Mouse (Mus musculus) midbrain, embryonic 11.5 days (tissue): Measurements from ENCODE around the gene Egfl7. TPM values are rescaled to one million over a fixed set of nuclear protein-coding genes. Genes with fewer than 3 reads are reported as not detected.
A peak's percentile ranks its signal among the peaks of the same experiment; 100 is the strongest.

ENCODE experiments used
- ATAC-seq: fragments of 200-750 bp; cut with Nextera tagmentation; 2 replicates; pipeline ENCODE4 v1.8.0; 2017; ENCODE audit warnings: moderate TSS enrichment, moderate library complexity; ENCODE audit not compliant: low FRiP score
- DNase-seq: peaks from one replicate; pipeline ENCODE4 v3.0.0; 2015; ENCODE audit warnings: low spot score; ENCODE audit errors: missing footprints
- H3K27ac ChIP-seq: fragments of 300-500 bp; sonication (generic); 2 replicates; pipeline ENCODE4 v1.5.1; 2014; ENCODE audit warnings: low read depth, low read length
- H3K27me3 ChIP-seq: fragments of 300-500 bp; sonication (generic); 2 replicates; pipeline ENCODE4 v1.6.1; 2014; ENCODE audit warnings: mild to moderate bottlenecking, low read length, moderate library complexity, mixed read lengths; ENCODE audit not compliant: control insufficient read depth, insufficient read depth
- H3K36me3 ChIP-seq: fragments of 300-500 bp; sonication (generic); 2 replicates; pipeline ENCODE4 v1.6.1; 2014; ENCODE audit warnings: mild to moderate bottlenecking, low read length, moderate library complexity, mixed read lengths; ENCODE audit not compliant: control insufficient read depth, insufficient read depth
- H3K4me1 ChIP-seq: fragments of 300-500 bp; sonication (generic); 2 replicates; pipeline ENCODE4 v1.6.1; 2014; ENCODE audit warnings: low read length; ENCODE audit not compliant: control insufficient read depth, insufficient read depth
- H3K4me2 ChIP-seq: fragments of 300-500 bp; sonication (generic); 2 replicates; pipeline ENCODE4 v1.6.1; 2014; ENCODE audit warnings: mild to moderate bottlenecking, moderate library complexity
- H3K4me3 ChIP-seq: fragments of 300-500 bp; sonication (generic); 2 replicates; pipeline ENCODE4 v1.5.1; 2014; ENCODE audit warnings: low read depth, low read length
- H3K9ac ChIP-seq: fragments of 300-500 bp; sonication (generic); 2 replicates; pipeline ENCODE4 v1.6.1; 2014; ENCODE audit warnings: low read length
- H3K9me3 ChIP-seq: fragments of 300-500 bp; sonication (generic); 2 replicates; pipeline ENCODE4 v1.6.1; 2016; ENCODE audit warnings: low read length; ENCODE audit not compliant: control insufficient read depth
- WGBS: fragments of 180-500 bp; shearing (Covaris S2); extraction: QIAGEN DNeasy Blood & Tissue Kit; methylation state at CpG from one replicate; pipeline ENCODE4 v1.1.7; 2014; 5-methylcytosine and 5-hydroxymethylcytosine counted together
- polyA plus RNA-seq: library from polyadenylated mRNA; unstranded; fragments of >200 nt; fragmentation: Nextera tagmentation; extraction: Ambion mirVana; gene quantifications from 2 replicates; pipeline ENCODE4 v1.2.1, GENCODE M21; 2014

Gene Egfl7
- polyA plus RNA-seq, 1 experiment from 2014 or later, result 58.3 TPM

DNA sequence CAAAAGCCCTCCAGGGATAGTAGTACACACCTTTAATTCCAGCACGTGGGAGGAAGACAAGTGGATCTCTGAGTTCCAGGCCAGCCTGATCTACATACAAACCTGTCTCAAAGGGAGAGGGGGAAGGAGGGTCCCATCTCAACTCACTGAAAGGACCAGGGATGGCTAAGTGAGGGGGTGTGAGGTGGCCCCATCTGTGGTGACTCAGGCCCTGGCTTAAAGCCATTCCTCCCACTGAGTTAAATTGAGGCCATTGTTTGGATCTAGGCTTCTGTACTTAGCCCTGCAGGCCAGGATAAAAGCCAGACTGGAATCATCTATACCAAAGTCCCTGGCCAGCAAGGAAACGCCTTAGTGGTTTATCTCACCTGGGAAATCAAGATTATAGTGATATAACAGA lies 41.4 kb downstream of the Egfl7 start:
- Histone ChIP-seq H3K27ac (no peak overlapping the region), H3K27me3 (no peaks in the 10 kb centered on the region), H3K4me2 (no peak overlapping the region), H3K4me1 (no peaks in the 10 kb centered on the region), H3K9ac (no peak overlapping the region), H3K36me3 (no peaks in the 10 kb centered on the region), H3K9me3 (no peaks in the 10 kb centered on the region), H3K4me3 (no peak overlapping the region)
- ATAC-seq (no peak), DNase-seq (no peak)
- 43% methylated on average over 2 of the region's 2 CpGs for WGBS

DNA sequence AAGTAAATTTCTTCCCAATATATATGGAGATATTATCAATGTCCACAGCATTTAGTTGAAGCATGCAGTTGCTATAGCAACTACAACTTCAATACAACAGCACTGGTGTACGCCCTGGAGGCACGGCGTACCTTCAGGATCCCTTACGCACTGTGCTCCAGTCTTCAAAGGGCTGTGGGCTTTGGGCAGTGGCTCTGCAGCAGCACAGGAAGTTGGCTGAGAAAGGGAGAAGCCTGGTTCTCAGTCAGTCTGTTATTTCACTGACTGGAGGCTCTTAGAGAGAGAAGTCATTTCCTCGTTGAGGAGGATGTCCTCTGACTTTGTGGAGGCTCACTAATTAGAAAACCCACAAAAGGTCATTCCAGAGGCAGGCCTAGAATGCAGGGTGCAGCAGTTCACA lies 43.2 kb downstream of the Egfl7 start:
- 73% methylated on average over 5 of the region's 5 CpGs for WGBS
- Histone ChIP-seq H3K27ac (no peak overlapping the region), H3K4me1 (no peaks in the 10 kb centered on the region), H3K4me2 (no peak overlapping the region), H3K27me3 (no peaks in the 10 kb centered on the region), H3K36me3 (no peaks in the 10 kb centered on the region), H3K4me3 (no peak overlapping the region), H3K9ac (no peak overlapping the region), H3K9me3 (no peaks in the 10 kb centered on the region)
- ATAC-seq (no peak), DNase-seq (no peak)

DNA sequence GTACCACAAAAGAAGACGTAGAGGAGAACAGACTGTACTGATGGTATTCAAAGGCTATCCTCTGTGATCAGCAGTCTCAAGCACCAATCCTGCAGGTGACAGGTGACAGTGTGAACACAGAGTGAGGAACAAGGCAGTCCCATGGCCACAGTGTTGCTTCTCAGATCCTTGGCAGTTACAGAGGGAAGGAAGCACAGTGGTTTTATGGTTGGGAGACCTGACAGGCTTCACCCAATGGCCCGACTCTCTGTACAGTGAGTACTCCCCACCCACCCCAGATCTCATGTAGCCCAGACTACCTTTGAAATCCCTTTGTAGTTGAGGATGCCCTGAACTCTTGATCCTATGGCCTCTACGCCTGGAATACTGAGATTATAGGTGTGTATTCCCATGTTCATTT lies 45.6 kb downstream of the Egfl7 start:
- no peaks in the 10 kb centered on the region for H3K9me3 ChIP-seq
- peaks cover 13% of the 10 kb centered on the region for H3K4me1 ChIP-seq
- no peak for DNase-seq
- H3K4me2 ChIP-seq, result no peak overlapping the region
- no peaks in the 10 kb centered on the region for H3K36me3 ChIP-seq
- no peak overlapping the region for H3K4me3 ChIP-seq
- ATAC-seq, result no peak
- H3K9ac ChIP-seq, result no peak overlapping the region
- no peak overlapping the region for H3K27ac ChIP-seq
- 85% methylated on average over 3 of the region's 3 CpGs for WGBS
- H3K27me3 ChIP-seq, result no peaks in the 10 kb centered on the region

DNA sequence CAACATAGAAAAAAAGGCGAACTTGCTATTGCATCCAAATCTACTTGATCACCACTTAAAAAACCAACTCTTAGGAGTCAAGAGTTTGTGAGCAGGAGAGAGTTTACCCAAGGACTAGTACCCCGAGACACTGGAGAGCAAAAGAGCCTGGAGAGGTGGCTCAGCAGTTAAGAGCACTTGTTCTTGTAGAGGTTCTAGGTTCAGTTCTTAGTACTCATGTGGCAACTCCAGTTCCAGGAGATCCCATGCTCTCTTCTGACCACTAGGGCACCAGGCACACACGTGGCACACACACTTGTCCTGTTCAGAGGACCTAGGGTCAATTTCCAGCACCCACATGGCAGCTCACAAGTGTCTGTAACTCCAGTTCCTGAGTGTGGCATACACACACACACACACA lies 46.3 kb downstream of the Egfl7 start:
- ATAC-seq (no peak), DNase-seq (no peak)
- H3K4me2 ChIP-seq, result no peak overlapping the region
- H3K27ac ChIP-seq, result no peak overlapping the region
- peaks cover 13% of the 10 kb centered on the region for H3K4me1 ChIP-seq
- WGBS, result 74% methylated on average over 3 of the region's 3 CpGs
- H3K9ac ChIP-seq, result no peak overlapping the region
- H3K27me3 ChIP-seq, result no peaks in the 10 kb centered on the region
- no peaks in the 10 kb centered on the region for H3K9me3 ChIP-seq
- H3K4me3 ChIP-seq, result no peak overlapping the region
- H3K36me3 ChIP-seq, result no peaks in the 10 kb centered on the region

DNA sequence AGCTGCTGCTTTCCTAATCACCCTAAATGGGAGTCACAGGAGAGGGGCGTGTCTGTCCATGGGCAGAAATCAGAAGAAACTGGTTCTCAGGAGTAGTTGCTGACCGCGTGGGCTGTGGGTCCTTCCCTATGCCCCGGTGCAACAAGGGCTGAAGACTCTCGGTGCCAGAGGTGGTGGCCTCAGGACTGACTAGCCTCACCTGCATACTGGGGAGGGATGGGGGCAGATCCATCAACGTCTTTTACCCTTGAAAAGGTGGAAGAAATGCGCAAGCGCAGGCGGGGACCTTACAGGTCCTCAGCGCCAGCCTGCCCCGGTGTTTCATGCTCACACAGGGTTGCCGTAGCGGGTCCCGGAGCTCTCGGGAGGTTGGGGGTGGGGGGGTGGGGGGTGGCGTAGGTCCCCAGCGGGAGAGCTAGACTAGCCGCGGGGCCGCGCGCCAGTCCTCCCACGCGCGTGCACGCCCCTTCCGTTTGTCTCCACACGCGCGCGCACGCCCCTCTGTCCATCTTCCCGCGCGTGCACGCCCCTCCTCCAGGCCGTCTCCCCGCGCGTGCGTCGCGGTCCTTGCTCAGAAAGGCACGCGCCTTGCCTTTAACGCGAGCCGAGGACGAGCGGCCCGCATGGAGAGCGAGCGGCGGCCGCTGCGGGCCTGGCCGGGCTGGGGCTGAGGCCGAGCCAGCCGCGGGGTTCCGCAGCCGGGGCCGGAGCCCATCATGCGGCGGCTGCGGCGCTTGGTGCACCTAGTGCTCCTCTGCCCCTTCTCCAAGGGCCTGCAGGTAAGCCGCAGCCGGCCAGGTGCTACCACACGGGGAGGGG lies 48.3 kb downstream of the Egfl7 start, which contains the start of gene Fam69b:
TSS of gene Fam69b (plus strand) at position 537 of the 819 bp plus-strand sequence.
- H3K36me3 ChIP-seq, result no peaks in the 10 kb centered on the region
- H3K27me3 ChIP-seq, result no peaks in the 10 kb centered on the region
- peak; percentile 76 for ATAC-seq
- peak within 1 kb of the TSS; percentile 96 for H3K4me2 ChIP-seq
- peak within 1 kb of the TSS; percentile 69 for H3K4me3 ChIP-seq
- H3K27ac ChIP-seq, result peak within 1 kb of the TSS; percentile 59
- peak within 1 kb of the TSS; percentile 93 for H3K9ac ChIP-seq
- peaks cover 13% of the 10 kb centered on the region for H3K4me1 ChIP-seq
- no peaks in the 10 kb centered on the region for H3K9me3 ChIP-seq
- WGBS, result under 1% methylated on average over 65 of the region's 70 CpGs
- peak; percentile 97 for DNase-seq

DNA sequence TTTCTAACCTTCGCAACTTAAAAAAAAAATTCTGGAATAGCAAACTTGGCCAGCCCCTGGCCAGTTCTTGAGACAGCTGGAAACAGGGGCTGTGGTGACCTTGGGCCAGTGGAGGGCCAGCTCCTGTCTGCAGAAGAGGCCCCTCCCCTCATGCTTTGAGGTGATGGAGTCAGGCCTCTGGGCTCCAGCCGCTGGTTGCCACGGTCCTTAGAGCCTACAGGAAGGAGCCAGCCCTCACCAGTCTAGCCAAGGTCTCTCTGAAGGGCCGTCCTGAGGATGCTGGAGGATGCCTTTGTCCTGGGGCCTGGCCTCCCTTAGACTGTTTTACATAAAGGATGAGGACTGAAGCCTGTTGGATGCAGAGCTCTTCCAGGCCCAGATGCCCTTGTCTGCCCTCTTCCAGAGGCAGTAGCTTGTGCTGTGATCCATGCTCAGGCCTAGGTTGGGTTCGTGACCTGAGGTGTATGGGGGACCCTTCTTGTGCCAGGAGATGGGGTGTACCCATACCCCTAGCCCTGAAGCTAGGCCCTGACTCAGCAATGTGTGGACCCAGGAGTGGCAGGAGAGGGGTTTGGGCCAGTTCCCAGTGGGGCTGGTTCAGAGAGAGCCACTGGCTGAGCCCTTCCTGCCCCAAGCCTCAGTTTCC lies 49.1 kb downstream of the Egfl7 start:
- H3K36me3 ChIP-seq, result no peaks in the 10 kb centered on the region
- peak; percentile 91 for DNase-seq
- H3K4me1 ChIP-seq, result peaks cover 13% of the 10 kb centered on the region
- H3K27me3 ChIP-seq, result no peaks in the 10 kb centered on the region
- H3K9me3 ChIP-seq, result no peaks in the 10 kb centered on the region
- peak; percentile 74 for ATAC-seq
- H3K4me2 ChIP-seq, result peak overlapping the region; percentile 96
- 18% methylated on average over 5 of the region's 5 CpGs for WGBS
- H3K4me3 ChIP-seq, result peak overlapping the region; percentile 69
- H3K27ac ChIP-seq, result peak overlapping the region; percentile 59
- H3K9ac ChIP-seq, result peak overlapping the region; percentile 93

DNA sequence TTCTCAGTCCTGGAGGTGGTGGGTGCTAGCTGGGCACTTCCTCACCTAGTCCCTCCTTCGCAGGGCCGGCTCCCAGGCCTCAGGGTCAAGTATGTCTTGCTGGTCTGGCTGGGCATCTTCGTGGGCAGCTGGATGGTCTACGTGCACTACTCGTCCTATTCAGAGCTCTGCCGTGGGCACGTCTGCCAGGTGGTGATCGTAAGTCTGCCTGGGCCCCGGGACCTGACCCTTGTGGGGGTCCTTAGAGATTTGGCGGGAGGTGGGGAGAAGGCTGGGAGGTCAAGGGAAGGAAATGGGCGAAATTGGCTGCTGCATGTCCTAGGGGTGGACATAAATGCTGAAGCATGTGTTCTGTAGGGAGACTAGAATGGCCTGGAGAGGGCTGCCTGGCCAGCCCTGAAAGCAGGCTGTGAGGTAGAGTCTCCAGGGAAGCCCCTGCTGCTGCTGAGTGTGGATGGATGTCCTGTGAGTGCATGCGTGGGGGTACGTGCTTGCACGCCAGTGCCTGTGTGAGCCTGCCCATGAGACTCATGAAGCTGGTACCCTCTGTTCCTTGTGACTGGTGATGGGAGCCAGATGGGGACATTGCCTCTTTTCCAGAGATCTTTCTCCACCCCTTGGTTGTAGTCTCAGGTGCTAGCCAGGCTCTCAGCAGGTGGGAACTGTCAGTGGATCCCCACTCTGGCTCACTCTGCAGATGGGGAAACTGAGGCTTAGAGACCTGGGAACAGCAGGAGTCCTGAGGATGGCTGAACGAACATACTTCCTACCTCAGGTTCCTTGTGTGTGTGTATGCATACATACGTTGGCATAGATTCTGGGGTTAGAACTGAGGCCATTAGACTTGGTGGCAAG lies 53.0 kb downstream of the Egfl7 start:
- H3K27me3 ChIP-seq, result no peaks in the 10 kb centered on the region
- H3K9me3 ChIP-seq, result no peaks in the 10 kb centered on the region
- DNase-seq (no peak), ATAC-seq (no peak)
- H3K4me1 ChIP-seq, result peaks cover 14% of the 10 kb centered on the region
- WGBS, result 90% methylated on average over 16 of the region's 16 CpGs
- peaks cover 23% of the 10 kb centered on the region for H3K36me3 ChIP-seq
- H3K27ac ChIP-seq, result no peak overlapping the region
- no peak overlapping the region for H3K9ac ChIP-seq
- no peak overlapping the region for H3K4me2 ChIP-seq
- H3K4me3 ChIP-seq, result no peak overlapping the region

DNA sequence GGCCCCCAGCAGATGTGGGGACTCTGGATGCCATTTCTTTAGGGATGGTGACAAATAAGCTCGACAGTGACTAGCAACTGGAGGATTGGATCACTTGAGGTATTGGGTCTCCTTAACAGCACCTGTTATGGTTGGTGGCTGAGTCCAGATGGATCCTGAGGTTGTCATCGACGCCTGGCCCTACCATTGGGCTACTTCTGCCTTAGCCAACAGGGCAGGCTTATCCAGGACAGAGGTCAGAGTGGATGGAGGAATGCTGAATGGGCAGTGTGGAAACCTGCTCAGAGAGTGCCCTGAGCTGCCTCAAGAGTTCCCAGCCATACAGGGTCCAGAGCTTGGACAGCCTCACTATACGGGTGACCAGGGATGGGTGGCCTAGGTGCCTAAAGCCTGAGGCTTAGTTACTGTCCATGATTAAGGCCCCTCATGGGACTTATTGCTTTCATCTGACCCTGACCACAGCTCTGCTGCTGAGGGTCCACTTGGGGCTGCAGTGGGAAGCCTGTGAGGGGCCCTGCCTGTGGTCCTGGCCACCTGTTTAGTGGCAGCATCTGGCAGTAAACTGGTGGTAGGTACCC lies 54.2 kb downstream of the Egfl7 start:
- Histone ChIP-seq H3K9me3 (no peaks in the 10 kb centered on the region), H3K9ac (no peak overlapping the region), H3K27ac (no peak overlapping the region), H3K4me1 (peaks cover 20% of the 10 kb centered on the region), H3K4me2 (no peak overlapping the region), H3K27me3 (no peaks in the 10 kb centered on the region), H3K4me3 (no peak overlapping the region), H3K36me3 (peaks cover 27% of the 10 kb centered on the region)
- ATAC-seq, result no peak
- 70% methylated on average over 4 of the region's 4 CpGs for WGBS
- DNase-seq, result no peak
